Mouse (Mus musculus) thymus, postnatal 10 days (tissue): ENCODE results near the gene Tm6sf2.
A peak's percentile ranks its signal among the peaks of the same experiment; 100 is the strongest.

Experiments
- DNase-seq, 2 experiments: peaks; one replicate each; pipeline ENCODE4 v3.0.0; 2021; ENCODE audit warnings: low spot score in 2 of 2

Gene Tm6sf2

GRCm38 (mm10) chr8:70089296-70089960, 16.7 kb downstream of the Tm6sf2 start:
- DNase-seq: no peak

GRCm38 (mm10) chr8:70092786-70093185, 20.1 kb downstream of the Tm6sf2 start:
- no peak for DNase-seq

GRCm38 (mm10) chr8:70099276-70099675, 26.6 kb downstream of the Tm6sf2 start:
- no peak for DNase-seq

DNA sequence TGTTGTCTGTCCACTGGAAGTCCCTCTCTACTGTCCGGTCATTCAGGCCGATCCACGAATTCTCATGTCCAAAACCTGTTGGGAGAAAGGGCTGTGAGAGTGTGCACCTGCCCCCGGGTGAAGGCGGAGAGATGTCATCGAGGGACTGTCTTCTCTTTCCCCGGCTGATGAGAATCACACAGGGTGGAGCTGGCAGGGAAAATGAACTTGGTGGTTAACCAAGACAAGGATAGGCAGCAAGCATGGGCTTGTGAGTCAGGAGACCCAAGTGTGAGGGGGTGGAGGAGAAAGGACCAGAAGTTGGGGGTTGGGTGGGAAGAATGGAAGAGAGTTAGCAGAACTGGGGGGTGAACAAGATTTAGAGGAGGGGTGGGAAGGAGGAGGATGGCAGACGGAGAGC, 27.5 kb downstream of the Tm6sf2 start:
- no peak for DNase-seq

DNA sequence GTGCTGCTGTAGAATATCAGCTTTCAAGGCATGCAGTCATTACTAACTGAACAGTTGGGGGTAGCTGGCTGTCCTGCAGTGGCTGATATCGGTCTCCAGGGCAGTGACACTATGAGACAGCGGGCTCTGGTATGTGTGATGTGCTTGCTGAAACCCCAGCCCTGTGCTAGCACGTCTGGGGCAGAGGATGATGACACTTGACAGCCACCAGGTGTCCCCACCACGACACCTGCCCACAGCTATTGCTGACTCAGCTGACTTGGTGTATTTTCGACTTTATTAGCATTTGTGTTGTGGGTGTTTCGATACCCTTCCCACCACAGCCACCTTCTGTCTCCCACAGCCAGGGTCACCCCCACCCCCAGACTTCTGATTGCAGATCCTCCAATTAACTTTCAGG, 31.8 kb downstream of the Tm6sf2 start:
- peak; percentile 8 to 67 for DNase-seq

- DNase-seq: no peak
Measured at GRCm38 (mm10) chr8:70104922-70105321, 32.2 kb downstream of the Tm6sf2 start.

DNA sequence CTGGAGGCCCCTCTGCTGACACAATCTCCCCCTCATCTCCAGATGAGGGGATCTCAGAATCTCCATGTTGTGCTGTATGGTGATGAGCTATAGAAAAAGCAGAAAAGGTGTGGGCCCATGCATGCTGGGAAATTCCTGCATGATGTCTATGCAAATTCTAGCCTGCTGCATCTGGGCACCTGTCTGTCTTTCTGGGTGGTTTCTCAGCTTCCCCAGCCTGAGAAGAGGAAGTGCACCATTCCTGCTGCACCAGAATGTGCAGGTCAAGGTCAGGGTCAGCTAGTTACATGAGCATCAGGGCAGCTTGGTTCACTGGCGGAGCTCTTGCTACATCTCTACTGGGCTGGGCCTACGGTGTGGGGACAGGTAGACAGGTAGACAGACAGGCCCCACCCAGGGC, 37.7 kb downstream of the Tm6sf2 start:
- DNase-seq: no peak

DNA sequence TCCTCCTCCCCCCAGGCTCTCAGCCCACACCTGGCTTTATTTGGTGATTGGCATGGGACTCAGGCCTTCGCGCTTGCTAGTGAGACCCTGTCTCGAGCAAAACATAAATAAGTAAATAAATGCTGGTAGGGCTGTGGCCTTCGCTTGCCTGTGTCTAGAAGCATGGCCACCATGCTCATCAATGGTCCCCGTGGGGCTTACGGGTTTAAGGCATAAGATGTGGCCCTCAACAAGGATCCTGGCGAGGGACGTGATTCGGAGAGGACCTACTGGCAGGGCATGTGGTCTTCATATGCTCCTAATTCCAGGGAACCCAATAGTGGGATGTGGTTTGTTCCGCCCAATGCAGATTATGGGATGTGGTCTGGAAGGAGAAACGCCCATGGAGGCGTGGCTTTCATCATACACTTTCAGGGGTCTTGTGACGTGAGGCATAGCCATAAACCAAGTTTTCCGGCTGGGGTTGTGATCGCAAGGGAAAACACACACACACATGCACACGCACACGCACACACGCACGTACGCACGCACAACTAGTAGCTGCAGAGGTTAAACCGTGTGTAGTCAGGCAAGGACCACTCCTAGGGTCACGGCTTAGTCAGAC, 38.6 kb downstream of the Tm6sf2 start:
- DNase-seq: no peak

DNA sequence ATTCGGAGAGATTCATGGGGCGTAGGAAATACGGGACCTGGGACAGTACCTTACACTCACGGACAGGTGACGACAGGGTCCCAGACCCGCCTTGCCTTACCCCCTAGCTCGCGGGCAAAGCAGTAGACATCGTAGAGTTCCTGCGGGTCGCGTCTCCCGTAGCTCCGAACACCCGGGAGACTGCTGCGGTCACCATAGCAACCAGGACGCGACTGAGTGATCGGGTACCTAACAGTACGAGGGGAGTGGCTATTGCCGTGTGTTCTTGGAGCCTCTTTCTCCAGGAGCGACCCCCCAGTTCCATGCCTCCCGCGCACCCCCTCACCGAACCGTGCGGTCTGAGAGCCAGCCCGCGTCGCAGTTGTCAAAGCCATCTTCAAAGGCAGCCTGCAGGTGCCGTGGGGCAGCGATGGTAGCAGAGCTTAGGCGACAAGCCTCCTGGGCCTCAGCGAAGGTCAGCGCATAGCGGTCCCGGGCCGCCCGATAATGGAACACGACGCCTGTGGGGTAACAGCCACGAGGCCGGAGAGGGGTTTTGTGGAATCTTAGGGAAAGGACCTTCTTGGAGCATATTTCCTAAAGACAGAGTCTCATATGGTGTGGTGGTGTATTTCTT, 39.8 kb downstream of the Tm6sf2 start:
- no peak for DNase-seq

- DNase-seq: no peak
Measured at GRCm38 (mm10) chr8:70114488-70114887, 41.8 kb downstream of the Tm6sf2 start.

- DNase-seq: no peak
Measured at GRCm38 (mm10) chr8:70114892-70115291, 42.2 kb downstream of the Tm6sf2 start.

DNA sequence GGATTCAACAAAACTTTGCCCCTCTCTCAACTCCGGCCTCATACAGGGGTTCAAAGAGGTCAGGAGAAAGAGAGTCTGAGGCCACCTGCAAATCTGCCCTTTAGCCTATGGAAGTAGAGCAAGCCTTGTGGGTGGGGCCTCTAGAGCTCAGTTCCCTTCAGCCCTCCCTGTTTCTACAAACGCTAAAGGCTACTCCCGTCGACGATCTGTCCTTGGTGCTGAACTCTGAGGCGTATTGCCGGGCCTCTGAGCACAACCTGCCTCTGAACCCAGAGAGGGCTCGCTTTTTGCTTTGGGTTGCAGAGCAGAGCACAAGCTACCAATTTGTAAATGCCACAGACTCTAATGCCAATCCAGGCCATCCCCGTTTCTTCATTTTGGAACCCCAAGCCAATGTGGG, 44.9 kb downstream of the Tm6sf2 start:
- DNase-seq: peak in 1 of 2 experiments; percentile 25

DNA sequence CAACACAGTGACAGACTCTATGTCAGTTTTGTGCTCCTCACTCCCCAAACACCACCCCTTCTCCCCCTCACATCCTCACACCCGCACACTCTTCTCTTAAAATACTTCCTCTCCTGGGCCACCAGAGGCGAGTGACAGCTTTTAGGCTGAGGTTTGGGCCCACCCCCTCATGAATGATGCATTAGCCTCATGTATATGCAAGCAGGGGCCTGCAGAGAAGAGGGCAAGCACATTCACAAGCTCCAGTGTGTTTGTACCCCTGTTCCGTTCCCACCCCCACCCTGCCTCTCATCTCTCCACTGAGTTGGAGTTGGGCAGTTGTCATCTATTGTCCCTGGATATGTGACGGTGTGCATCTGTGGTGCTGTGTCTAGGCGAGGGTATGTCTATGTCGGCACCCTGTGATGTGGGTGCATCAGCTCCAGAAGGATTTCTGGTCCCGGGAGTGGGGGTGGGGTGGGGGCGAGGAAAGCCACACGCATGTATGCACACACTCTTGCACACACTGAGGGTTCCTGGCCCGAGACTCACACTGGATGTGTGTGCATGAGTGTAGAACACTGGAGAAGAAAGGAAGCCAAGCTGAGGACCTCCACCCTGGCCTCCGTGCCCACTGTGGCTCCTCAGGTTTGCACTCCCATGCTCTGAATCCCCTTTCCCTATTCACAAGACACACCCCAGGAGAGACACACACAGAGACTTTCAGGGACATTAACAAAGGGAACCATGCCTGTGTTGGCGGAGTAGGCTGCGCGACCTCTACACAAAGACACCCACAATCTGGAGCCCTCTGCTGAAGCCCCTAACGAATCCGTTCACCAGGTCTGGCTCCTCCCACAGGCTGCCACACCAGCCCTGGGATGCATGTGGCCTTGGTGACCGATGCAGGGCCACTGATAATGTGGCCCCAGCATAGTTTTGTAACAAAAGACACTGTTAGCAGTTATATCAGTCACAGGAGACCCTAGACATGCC, 46.3 kb downstream of the Tm6sf2 start:
- no peak for DNase-seq

DNA sequence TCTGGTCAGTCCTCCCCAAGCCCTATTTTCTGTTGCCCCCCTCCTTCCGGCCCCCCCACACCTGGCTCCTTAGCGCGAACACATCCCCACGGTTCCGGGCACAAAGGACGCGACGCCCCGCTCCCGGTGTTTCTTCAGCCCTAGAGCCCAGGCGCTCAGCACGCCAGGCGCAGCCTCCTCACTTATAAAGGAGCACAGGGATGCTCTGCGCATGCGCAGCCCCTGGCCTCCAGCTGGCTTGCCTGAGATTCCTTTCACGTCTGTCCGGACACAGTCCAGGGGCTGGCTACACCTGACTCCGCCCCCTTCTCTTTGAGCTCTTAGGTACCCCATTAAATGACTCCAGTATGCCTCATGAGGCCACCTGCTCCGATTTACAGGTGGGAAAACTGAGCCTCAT, 47.9 kb downstream of the Tm6sf2 start, which contains the start of gene Ncan:
TSS of gene Ncan (minus strand) at position 207 of the 400 bp plus-strand sequence.
- DNase-seq: peak in 1 of 2 experiments; percentile 38

DNA sequence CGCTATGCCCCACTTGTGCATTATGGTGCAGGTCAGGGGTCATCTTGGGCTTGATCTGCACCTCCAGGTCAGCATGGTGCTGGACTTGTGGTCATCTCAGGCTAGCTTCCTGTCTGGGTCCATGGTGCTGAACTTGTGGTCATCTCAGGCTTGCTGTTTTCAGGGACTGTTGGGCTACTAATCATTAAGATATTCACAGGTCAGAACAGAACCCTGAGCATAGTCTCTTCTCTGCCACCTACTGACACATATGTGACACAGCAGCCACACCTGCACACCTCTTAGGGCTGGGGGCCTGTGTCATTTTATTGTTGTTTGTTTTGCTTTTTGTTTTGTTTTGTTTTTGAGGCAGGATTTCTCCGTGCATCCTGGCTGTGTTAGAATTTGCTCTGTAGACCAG, 50.1 kb downstream of the Tm6sf2 start:
- no peak for DNase-seq

DNA sequence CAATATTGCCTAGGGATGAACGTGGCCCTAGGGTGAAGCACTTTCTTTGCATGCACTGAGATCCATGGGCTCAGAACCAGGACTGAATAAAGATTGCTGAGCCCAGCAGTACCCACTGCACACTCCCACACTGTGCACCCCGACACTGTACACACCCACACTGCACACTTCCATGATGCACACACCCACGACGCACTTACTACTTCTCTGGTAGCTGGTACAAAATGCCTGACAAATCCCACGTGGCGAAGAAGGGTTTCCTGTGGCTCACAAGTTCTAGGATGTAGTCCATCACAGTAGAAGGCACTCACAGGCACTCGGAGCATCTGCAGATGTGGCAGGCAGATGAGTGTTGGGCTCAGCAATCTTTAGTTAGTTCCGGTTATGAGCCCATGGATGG, 52.3 kb downstream of the Tm6sf2 start:
- no peak for DNase-seq

DNA sequence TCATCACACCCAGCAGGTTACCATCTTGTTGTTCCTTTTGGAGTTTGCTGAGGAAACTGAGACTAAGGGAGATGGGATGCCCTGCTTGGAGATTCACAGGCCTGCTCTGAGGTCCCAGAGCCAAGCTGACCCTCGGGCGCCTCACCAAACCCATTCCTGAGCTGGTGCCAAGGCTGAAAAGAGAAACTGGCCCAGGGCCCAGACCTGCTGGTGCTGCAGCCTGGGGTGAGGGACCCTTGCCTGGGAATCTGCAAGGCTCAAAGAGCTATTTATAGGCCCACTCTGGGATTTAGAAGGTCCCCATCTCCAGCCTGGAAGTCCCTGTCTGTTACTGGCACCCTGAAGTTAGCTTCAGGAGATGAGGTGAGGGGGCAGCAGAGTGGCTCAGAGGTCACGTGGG, 55.7 kb downstream of the Tm6sf2 start:
- DNase-seq: no peak

DNA sequence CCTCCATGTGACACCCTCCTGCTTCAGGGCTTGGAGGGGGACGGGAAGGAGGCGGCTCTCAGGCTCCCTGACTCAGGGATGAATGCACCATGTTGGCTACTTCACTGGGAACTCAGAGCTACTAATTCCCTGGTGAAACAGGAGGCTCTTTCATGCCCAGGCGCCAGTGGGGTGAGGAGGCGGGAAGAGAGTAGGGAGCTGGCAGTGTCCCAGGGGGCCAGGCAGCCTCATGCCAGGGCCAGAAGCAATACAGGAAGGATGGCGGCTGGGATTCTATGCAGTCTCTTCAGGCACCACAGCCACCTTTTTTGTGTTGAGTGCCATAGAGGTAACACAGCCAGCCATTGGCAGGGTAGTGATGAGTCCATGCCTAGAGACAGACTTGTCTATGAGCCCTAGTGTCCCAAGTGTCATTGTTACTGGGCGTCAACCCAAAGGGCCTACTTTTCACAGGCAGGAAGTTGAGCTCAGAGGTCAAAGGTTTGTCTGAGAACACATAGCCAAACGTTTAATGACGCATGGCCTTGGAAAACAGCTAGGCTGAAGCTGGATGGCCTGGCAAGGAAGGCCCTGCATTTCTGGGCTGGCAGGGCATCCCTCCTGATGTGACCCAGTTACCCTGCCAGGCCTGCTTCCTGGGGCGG, 56.7 kb downstream of the Tm6sf2 start:
- no peak for DNase-seq
